Mouse (Mus musculus): Measurements from ENCODE around the gene Slc4a5. TPM values are rescaled to one million over a fixed set of nuclear protein-coding genes. Genes with fewer than 3 reads are reported as not detected.

The Slc4a5 gene
- polyA plus RNA-seq, 1 experiment from 2014 or later: 0.05 TPM

DNA sequence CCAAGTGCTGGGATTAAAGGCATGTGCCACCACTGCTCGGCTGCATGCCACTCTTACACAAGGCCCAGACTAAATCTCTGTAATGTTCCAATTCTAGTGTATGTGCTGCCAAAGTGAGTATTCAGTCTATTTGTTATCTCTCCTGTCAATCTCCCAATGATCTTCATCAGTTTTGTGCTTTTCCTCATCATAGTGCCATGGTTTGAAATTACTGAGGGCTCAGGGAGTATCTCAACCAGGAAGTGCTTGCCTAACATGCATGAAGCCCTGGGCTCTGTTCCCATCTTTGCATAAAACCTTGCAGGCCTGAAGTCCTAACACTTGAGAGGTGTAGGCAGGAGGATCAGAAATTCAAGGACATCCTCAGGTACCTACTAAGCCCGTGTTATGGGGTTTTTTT lies 103.2 kb downstream of the Slc4a5 start:
- H3K27me3 ChIP-seq (ENCODE audit: insufficient read depth, low read length): no peaks in the 10 kb centered on the region
- H3K4me2 ChIP-seq (ENCODE audit: low read depth, low read length): no peak overlapping the region
- no peak overlapping the region for H3K4me3 ChIP-seq (ENCODE audit: low read depth, low read length)
- no peak overlapping the region for H3K9ac ChIP-seq (replicated peaks)
- TF ChIP-seq EP300 (IDR thresholded peaks at IDR 0.05; ENCODE audit: low read depth): no peak
- no peak for TF ChIP-seq CTCF (IDR thresholded peaks at IDR 0.05; ENCODE audit: low read depth)
- peaks cover 14% of the 10 kb centered on the region for H3K4me1 ChIP-seq (ENCODE audit: insufficient read depth)
- no peak overlapping the region for H3K27ac ChIP-seq (ENCODE audit: low read depth)
- no peaks in the 10 kb centered on the region for H3K36me3 ChIP-seq (replicated peaks; ENCODE audit: insufficient read depth, low read length)
- DNase-seq: no peak
- 77% methylated on average over 2 of the region's 2 CpGs for WGBS (ENCODE audit: insufficient replicate concordance)
- no peaks in the 10 kb centered on the region for H3K9me3 ChIP-seq (ENCODE audit: low read length)
- no peak for ATAC-seq

- Histone ChIP-seq H3K36me3 (replicated peaks; ENCODE audit: insufficient read depth, low read length) (peaks cover 5% of the 10 kb centered on the region), H3K27ac (ENCODE audit: low read depth) (peak overlapping the region; percentile 57), H3K9me3 (ENCODE audit: low read length) (no peaks in the 10 kb centered on the region), H3K4me1 (ENCODE audit: insufficient read depth) (peaks cover 14% of the 10 kb centered on the region), H3K9ac (replicated peaks) (no peak overlapping the region), H3K27me3 (ENCODE audit: insufficient read depth, low read length) (no peaks in the 10 kb centered on the region), H3K4me3 (ENCODE audit: low read depth, low read length) (no peak overlapping the region), H3K4me2 (ENCODE audit: low read depth, low read length) (peak overlapping the region; percentile 42)
- ATAC-seq (no peak), DNase-seq (peak; percentile 38)
- 59% methylated on average over 8 of the region's 8 CpGs for WGBS (ENCODE audit: insufficient replicate concordance)
- TF ChIP-seq EP300 (IDR thresholded peaks at IDR 0.05; ENCODE audit: low read depth) (no peak), CTCF (IDR thresholded peaks at IDR 0.05; ENCODE audit: low read depth) (no peak)
Observed at GRCm38 (mm10) chr6:83323652-83324419, 104.2 kb downstream of the Slc4a5 start.

DNA sequence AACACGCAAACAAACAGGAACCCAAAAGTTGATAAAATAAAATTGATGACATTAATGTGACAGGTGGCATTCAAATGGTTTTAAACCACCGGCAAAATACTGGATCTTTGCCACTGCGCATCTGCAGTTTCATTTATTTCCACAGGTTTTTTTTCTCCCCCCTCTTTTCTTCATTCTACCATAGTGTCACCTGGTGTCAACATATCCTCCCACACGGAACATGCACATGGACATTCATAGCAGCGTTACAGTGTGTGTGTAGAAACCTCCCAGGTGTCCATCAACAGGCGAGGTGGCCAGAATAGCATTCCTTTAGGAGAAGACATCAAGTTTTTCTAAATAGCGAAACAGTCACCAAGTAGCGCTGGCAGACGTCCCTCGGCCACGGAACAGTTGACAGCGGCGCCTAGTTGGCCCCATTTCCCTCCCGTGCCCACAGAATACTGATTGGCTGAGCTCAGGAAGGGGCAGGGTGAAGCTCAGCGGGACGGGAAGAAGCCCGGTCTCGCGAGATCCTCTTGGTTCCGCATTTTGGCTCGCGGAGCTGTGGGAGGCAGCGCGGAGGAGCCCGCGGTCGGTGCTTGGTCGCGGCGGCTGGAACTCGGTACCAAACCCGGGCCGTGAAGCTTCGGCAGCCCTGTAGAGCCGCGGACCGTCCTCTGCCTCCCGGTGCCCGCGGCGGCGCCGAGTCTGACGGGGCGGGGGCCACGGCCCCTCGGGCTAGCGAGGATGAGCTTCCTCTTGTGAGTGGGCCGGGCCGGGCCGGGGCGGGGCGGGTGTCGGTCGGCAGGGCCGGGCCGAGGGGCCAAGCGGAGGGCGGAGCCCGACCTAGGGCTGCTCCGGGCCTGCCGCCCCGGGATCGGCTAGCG lies 106.1 kb downstream of the Slc4a5 start, which contains the start of the genes Mthfd2 and Mob1a:
Mthfd2 (minus strand) TSS at position 384 of the 869 bp plus-strand sequence.
Mob1a (plus strand) TSS at position 492 of the 869 bp plus-strand sequence.
- Histone ChIP-seq H3K27ac (ENCODE audit: low read depth) (peak within 1 kb of the TSS; percentile 97), H3K9me3 (ENCODE audit: low read length) (no peaks in the 10 kb centered on the region), H3K27me3 (ENCODE audit: insufficient read depth, low read length) (no peaks in the 10 kb centered on the region), H3K4me2 (ENCODE audit: low read depth, low read length) (peak within 1 kb of the TSS; percentile 96), H3K4me1 (ENCODE audit: insufficient read depth) (peaks cover 14% of the 10 kb centered on the region), H3K36me3 (replicated peaks; ENCODE audit: insufficient read depth, low read length) (peaks cover 24% of the 10 kb centered on the region), H3K9ac (replicated peaks) (peak within 1 kb of the TSS; percentile 89), H3K4me3 (ENCODE audit: low read depth, low read length) (peak within 1 kb of the TSS; percentile 84)
- TF ChIP-seq CTCF (IDR thresholded peaks at IDR 0.05; ENCODE audit: low read depth) (no peak), EP300 (IDR thresholded peaks at IDR 0.05; ENCODE audit: low read depth) (peak; percentile 84)
- ATAC-seq (peak; percentile 98), DNase-seq (peak; percentile 95)
- WGBS (ENCODE audit: insufficient replicate concordance): under 1% methylated on average over 60 of the region's 65 CpGs

DNA sequence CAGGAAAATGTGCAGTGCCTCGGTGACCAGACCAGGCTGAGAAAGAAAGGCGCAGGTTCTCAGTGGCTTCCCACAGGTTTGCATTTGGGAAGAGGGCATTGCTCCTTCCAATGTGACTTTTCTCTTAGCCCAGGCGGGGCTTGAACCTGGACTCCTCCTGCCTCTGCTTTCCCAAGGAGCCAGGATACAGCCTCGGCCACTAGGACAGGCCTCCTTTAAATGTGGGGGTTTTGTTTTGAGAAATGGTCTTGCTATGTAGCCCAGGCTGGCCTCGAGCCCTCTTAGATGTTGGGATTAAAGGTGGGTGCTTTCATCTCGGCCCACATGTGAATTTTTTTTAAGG lies 106.7 kb downstream of the Slc4a5 start:
- Histone ChIP-seq H3K27ac (ENCODE audit: low read depth) (peak overlapping the region; percentile 97), H3K4me1 (ENCODE audit: insufficient read depth) (peaks cover 14% of the 10 kb centered on the region), H3K36me3 (replicated peaks; ENCODE audit: insufficient read depth, low read length) (peaks cover 30% of the 10 kb centered on the region), H3K9ac (replicated peaks) (peak overlapping the region; percentile 89), H3K4me3 (ENCODE audit: low read depth, low read length) (peak overlapping the region; percentile 84), H3K27me3 (ENCODE audit: insufficient read depth, low read length) (no peaks in the 10 kb centered on the region), H3K9me3 (ENCODE audit: low read length) (no peaks in the 10 kb centered on the region), H3K4me2 (ENCODE audit: low read depth, low read length) (peak overlapping the region; percentile 96)
- TF ChIP-seq CTCF (IDR thresholded peaks at IDR 0.05; ENCODE audit: low read depth): no peak
- peak; percentile 5 for ATAC-seq
- WGBS (ENCODE audit: insufficient replicate concordance): 4% methylated on average over 6 of the region's 6 CpGs
- no peak for DNase-seq

- Histone ChIP-seq H3K27ac (ENCODE audit: low read depth) (peak overlapping the region; percentile 97), H3K4me2 (ENCODE audit: low read depth, low read length) (peak overlapping the region; percentile 96), H3K9me3 (ENCODE audit: low read length) (no peaks in the 10 kb centered on the region), H3K4me3 (ENCODE audit: low read depth, low read length) (peak overlapping the region; percentile 84), H3K36me3 (replicated peaks; ENCODE audit: insufficient read depth, low read length) (peaks cover 34% of the 10 kb centered on the region), H3K9ac (replicated peaks) (peak overlapping the region; percentile 89), H3K27me3 (ENCODE audit: insufficient read depth, low read length) (no peaks in the 10 kb centered on the region), H3K4me1 (ENCODE audit: insufficient read depth) (peaks cover 14% of the 10 kb centered on the region)
- DNase-seq (no peak), ATAC-seq (no peak)
- 34% methylated on average over 6 of the region's 6 CpGs for WGBS (ENCODE audit: insufficient replicate concordance)
- TF ChIP-seq EP300 (IDR thresholded peaks at IDR 0.05; ENCODE audit: low read depth) (no peak), CTCF (IDR thresholded peaks at IDR 0.05; ENCODE audit: low read depth) (no peak)
Observed at GRCm38 (mm10) chr6:83326761-83327160, 107.1 kb downstream of the Slc4a5 start.

GRCm38 (mm10) chr6:83327591-83328190 lies 108.1 kb downstream of the Slc4a5 start:
- no peak for ATAC-seq
- no peaks in the 10 kb centered on the region for H3K9me3 ChIP-seq (ENCODE audit: low read length)
- no peak overlapping the region for H3K9ac ChIP-seq (replicated peaks)
- no peak overlapping the region for H3K27ac ChIP-seq (ENCODE audit: low read depth)
- no peak for DNase-seq
- WGBS (ENCODE audit: insufficient replicate concordance): 83% methylated on average over 3 of the region's 3 CpGs
- peaks cover 14% of the 10 kb centered on the region for H3K4me1 ChIP-seq (ENCODE audit: insufficient read depth)
- peak overlapping the region; percentile 96 for H3K4me2 ChIP-seq (ENCODE audit: low read depth, low read length)
- TF ChIP-seq CTCF (IDR thresholded peaks at IDR 0.05; ENCODE audit: low read depth) (peak; percentile 41), EP300 (IDR thresholded peaks at IDR 0.05; ENCODE audit: low read depth) (no peak)
- peaks cover 42% of the 10 kb centered on the region for H3K36me3 ChIP-seq (replicated peaks; ENCODE audit: insufficient read depth, low read length)
- H3K27me3 ChIP-seq (ENCODE audit: insufficient read depth, low read length): no peaks in the 10 kb centered on the region
- peak overlapping the region; percentile 84 for H3K4me3 ChIP-seq (ENCODE audit: low read depth, low read length)
